Mouse (Mus musculus): ENCODE measurements around the gene Ndufab1. TPM values are rescaled to one million over a fixed set of nuclear protein-coding genes. Genes with fewer than 3 reads are reported as not detected.
A peak's percentile ranks its signal among the peaks of the same experiment; 100 is the strongest.

The Ndufab1 gene
- total RNA-seq (2015; ENCODE audit: low replicate concordance) (88.7 and 168 TPM in 2 replicates), total RNA-seq (2017; ENCODE audit: low replicate concordance) (19.6 and 45.8 TPM in 2 replicates)

DNA sequence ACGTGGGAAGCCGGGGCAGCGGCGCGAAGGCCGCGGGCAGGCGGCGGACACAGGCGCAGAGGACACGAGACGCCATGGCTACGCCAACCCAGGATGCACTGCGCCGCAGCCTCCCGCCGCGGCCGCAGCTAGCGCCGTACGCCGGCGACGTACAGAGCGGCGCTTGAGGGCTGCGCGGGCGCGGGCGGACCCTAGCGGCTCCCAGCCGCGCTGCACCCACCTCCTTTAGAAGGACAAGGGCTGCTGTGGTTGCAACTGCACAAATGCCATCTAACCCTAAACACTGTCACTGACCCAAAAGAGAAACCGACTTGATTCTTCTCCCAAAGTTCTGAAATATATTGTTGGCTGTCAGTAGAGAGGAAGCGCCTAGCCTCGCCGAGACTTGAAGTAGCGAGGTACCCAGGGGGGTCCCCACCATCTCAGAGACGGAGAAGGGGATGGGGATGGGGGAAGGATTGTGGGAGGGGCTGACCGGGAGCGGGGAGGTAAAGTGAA is at the start of gene Ndufab1:
Ndufab1 (minus strand) TSS at position 140 of the 498 bp plus-strand sequence.
- peak; percentile 98 for ATAC-seq (replicated peaks; ENCODE audit: low FRiP score, poor library complexity, severe bottlenecking)

DNA sequence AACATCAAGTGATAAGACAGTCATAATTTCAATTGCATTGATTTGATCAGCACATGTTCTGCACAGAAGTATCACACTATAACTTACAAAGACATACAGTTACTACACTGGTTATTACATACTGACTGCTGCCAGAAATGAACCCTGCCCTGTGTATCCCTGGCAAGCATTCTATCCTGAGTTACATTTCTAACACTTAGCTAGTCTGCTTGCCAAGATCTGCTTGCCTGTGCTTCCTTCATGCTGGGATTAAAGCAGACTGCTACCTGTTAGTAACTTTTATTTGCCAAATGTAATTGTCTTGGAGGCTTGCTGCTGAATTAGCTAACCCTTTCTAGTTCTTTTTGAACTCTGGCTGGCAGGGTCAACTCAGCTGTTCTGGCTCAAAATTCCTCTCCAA is 39.3 kb upstream of the Ndufab1 start:
- no peak for ATAC-seq (replicated peaks; ENCODE audit: low FRiP score, poor library complexity, severe bottlenecking)

- ATAC-seq (replicated peaks; ENCODE audit: low FRiP score, poor library complexity, severe bottlenecking) = no peak
Observed at GRCm38 (mm10) chr7:122138190-122138589, 36.5 kb upstream of the Ndufab1 start.

GRCm38 (mm10) chr7:122137071-122137470 is 35.4 kb upstream of the Ndufab1 start:
- ATAC-seq (replicated peaks; ENCODE audit: low FRiP score, poor library complexity, severe bottlenecking) = no peak

- ATAC-seq (replicated peaks; ENCODE audit: low FRiP score, poor library complexity, severe bottlenecking) = no peak
Observed at GRCm38 (mm10) chr7:122135070-122135469, 33.4 kb upstream of the Ndufab1 start.

DNA sequence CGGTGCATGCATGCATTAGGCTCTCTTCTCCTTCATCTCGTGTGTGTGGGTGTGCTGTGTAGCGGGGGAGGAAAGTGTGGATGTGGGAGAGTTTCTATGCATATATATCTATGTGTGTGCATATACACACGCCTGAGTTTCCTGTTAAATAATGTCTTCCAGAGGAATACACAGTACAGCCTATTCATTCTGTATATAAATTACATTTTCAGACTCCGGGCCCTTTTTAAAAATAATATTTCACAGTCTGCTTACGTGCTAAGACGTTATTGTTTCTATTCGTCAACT is 31.6 kb upstream of the Ndufab1 start:
- no peak for ATAC-seq (replicated peaks; ENCODE audit: low FRiP score, poor library complexity, severe bottlenecking)

- peak; percentile 97 for ATAC-seq (replicated peaks; ENCODE audit: low FRiP score, poor library complexity, severe bottlenecking)
Observed at GRCm38 (mm10) chr7:122132497-122133337, 31.0 kb upstream of the Ndufab1 start, which contains the start of the genes Palb2 and Dctn5. TSS of gene Palb2 (minus strand) at chr7:122132985. TSS of gene Dctn5 (plus strand) at chr7:122133041.

GRCm38 (mm10) chr7:122131834-122132233 is 30.1 kb upstream of the Ndufab1 start:
- no peak for ATAC-seq (replicated peaks; ENCODE audit: low FRiP score, poor library complexity, severe bottlenecking)

DNA sequence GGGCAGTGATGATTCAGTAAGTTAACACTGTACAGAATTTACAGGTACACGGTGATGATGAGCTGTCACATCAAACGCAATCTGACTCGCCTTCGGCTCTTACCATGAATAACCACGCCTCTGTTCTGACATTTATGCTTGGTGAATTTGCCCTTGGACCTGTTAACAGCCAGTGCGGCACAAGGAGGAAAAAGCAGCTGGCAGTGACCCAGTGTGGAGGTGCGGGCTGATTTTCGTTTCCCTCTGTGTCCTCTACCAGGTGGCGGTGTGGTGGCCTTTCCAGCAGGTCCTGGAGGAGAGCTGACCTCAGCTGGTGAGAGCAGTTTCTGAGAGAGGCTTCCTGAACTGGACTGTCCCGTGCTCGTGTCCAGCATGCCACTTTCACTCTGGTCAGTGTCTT is 25.3 kb upstream of the Ndufab1 start:
- ATAC-seq (replicated peaks; ENCODE audit: low FRiP score, poor library complexity, severe bottlenecking) = no peak

GRCm38 (mm10) chr7:122125636-122126035 is 23.9 kb upstream of the Ndufab1 start:
- no peak for ATAC-seq (replicated peaks; ENCODE audit: low FRiP score, poor library complexity, severe bottlenecking)

DNA sequence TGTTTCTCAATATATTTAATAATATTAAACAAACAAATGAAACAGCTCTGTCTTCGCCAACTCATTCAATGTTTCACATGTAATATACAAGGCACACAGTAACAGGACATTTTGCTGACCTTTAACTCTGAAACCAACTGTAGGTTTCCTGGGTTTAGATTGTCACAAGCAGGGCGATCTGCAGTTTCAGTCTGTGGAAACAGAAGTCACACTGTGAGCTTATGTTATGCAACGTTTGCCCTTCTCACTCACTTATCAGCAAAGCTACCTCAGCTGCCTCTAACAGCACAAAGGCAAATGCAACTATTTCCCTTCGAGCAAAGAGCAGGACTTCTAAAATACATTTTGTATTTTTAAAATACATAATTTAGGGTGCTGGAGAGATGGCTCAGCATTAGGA is 21.8 kb upstream of the Ndufab1 start:
- ATAC-seq (replicated peaks; ENCODE audit: low FRiP score, poor library complexity, severe bottlenecking) = no peak

DNA sequence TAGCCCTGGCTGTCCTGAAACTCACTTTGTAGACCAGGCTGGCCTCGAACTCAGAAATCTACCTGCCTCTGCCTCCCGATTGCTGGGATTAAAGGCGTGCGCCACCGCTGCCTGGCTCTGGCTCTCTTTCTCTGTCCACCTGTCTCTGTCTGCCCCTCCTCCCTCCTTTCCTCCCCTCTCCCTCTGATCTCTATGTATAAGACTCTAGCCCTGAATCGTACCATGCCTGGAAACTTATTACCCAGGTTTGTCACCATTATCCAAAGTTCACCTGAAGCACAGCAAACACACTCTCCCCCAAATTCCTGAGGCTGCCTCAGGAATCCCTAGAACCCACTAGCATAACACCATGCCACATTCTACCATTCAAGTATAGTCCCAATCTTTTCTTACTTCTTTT is 6.5 kb upstream of the Ndufab1 start:
- ATAC-seq (replicated peaks; ENCODE audit: low FRiP score, poor library complexity, severe bottlenecking) = no peak

DNA sequence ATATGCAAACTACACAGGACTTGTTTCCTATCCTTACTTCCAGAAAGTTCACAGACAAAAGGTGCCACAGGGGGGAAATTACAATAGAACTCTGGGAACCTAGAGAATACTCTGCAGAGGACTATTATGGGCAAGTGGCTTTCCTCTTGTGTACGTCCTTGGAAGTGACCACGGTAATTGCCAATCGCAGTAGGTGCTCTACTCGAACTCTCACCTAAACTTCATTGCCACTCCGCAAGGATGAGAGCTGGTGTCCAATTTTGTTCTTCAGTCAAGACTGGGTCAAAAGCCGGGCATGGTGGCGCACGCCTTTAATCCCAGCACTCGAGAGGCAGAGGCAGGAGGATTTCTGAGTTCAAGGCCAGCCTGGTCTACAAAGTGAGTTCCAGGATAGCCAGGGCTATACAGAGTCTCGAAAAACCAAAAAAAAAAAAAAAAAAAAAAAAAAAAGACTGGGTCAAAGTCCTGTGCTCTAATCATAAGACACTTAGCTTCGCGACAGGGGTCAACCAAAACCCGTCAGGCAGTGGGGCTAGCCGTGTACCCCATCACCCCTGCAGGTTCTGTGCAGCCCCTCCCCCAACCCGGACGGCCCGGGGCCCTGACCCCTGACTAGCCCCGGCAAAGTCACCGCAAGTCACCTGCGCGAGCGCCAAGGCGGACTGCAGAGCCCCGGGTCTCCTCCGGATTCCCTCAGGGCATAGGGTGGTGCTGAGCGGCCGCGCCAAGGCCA is 506 bp downstream of the Ndufab1 start:
- ATAC-seq (replicated peaks; ENCODE audit: low FRiP score, poor library complexity, severe bottlenecking) = peak; percentile 4; the same call in 1 of the 2 replicates

DNA sequence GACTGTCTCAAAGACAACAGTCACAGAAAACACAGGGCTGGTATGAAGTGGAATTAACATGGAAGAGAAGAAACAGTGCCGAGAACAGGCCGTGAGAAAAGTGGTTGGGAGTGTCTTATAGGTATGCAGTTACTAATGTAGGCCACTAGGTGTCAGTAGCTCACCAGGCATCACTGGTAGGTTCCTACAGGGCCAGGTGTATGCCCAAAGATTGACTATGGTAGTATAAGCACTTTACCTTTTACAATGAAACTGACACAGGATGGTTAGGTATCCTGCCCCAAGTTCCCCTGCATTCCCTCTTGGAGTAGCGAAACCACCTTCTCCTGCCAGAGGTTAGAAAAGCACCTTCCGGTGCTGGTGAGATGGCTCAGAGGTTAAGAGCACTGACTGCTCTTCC is 2.5 kb downstream of the Ndufab1 start:
- ATAC-seq (replicated peaks; ENCODE audit: low FRiP score, poor library complexity, severe bottlenecking) = peak; percentile 79

DNA sequence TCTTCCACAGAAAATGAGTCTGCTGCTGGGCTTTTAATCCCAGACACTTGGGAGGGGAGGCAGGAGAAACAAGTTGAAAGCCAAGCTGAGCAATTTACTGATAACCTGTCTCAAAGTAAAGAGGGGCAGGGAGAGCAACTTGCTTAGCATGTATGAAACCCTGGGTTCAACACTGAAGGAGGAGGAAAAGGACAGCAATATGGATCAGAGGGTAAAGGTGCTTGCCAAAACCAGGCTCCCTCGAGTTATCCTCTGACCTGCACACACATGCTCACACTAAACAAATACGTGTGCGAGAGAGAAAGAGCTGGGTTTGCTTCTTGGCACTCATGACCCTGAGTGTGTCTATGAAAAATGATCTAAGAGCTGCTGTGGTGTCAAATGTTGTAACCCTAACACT is 3.7 kb downstream of the Ndufab1 start:
- no peak for ATAC-seq (replicated peaks; ENCODE audit: low FRiP score, poor library complexity, severe bottlenecking)

- no peak for ATAC-seq (replicated peaks; ENCODE audit: low FRiP score, poor library complexity, severe bottlenecking)
Observed at GRCm38 (mm10) chr7:122094564-122095330, 6.9 kb downstream of the Ndufab1 start.

DNA sequence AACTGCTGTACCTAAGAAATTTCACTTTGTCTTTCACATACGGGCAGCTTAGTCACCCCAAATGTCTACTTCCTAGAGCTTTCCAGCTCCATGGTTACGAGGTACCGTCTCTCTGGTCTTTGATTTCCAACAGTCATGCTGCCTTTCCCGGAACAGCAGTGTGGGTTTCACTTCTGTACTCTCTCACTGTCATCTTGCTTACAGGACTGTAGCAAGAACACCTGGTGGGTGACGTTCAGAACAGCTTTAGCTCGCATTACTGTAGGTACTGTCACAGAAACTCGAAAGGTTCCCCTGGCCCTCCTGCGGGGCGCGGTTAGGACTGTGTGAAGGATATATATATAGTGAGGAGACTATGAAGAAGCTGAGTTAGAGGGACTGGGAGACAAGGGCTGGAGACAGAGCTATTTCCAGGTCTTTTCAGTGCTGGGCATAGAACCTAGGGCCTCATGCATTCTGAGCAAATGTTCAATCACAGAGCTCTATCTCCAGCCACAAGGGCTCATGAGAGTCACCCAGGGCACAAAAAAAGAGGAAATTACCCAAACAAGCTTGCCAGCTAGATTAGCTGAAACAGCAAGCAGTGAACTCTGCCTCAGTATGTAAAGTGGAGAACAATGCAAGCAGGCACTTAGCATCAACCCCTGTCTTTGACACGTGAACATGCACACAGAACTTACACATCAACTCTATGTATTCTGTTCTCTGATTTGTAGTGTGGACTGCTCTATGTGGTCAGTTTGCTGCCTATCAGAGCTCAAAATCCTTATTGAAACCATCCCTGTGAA is 14.3 kb downstream of the Ndufab1 start:
- no peak for ATAC-seq (replicated peaks; ENCODE audit: low FRiP score, poor library complexity, severe bottlenecking)

- no peak for ATAC-seq (replicated peaks; ENCODE audit: low FRiP score, poor library complexity, severe bottlenecking)
Observed at GRCm38 (mm10) chr7:122081071-122081470, 20.6 kb downstream of the Ndufab1 start.

DNA sequence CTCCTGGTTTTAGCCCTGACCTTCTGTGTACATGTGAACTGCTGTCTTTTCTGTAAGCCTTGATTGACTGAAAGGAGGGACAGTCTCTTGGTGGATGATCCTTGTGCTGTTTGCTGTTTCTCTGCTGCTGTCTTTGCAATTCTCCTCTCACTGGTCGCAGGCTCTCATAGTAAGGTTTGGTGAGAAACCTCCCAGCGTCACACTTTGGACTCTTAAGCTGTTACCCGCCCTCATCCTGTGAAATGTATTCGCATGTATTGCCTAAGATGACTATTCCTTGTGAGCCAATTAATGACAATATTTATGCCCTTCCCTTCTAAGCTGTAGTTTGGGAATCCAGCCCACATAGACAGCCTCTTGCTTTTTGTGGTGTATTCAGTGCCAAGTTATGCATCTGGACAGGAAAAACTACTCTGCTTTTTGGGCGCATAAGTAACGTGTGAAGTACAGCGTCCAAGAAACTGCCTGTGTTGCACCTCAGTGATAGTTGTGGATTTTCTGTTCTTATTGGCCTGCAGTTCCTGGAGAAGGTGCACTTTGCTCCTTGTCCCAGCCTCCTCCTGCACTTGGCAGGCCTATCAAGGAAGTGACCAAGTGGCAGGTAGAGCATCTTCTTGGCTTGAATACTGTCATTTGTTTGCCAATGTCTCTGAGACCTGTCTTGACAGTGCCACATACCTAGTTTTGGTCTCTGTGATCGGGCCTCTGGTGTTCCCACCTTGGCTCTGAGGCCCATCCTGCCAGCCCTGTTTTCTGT is 21.7 kb downstream of the Ndufab1 start:
- no peak for ATAC-seq (replicated peaks; ENCODE audit: low FRiP score, poor library complexity, severe bottlenecking)

All from erythroid progenitor cell, adult 5-6 weeks (primary cell).